Mouse (Mus musculus) midbrain, embryonic 16.5 days (tissue): ENCODE measurements around the gene Acot2. TPM values are rescaled to one million over a fixed set of nuclear protein-coding genes. Genes with fewer than 3 reads are reported as not detected.
"Not testable (repeated sequence)": the region's sequence is repeated elsewhere in the genome, so short reads cannot be mapped to it uniquely, and the experiment has no call there.

ENCODE experiments used
- ATAC-seq: fragments of 200-750 bp; cut with Nextera tagmentation; 2 replicates; pipeline ENCODE4 v1.8.0; 2017; ENCODE audit warnings: moderate TSS enrichment
- H3K27ac ChIP-seq: fragments of 300-500 bp; sonication (generic); 2 replicates; pipeline ENCODE4 v1.5.1; 2014; ENCODE audit warnings: mild to moderate bottlenecking, low read length, mixed read lengths
- H3K27me3 ChIP-seq: fragments of 300-500 bp; sonication (generic); 2 replicates; pipeline ENCODE4 v1.6.1; 2014; ENCODE audit warnings: low read depth, low read length, mixed read lengths; ENCODE audit not compliant: control insufficient read depth, insufficient read depth
- H3K36me3 ChIP-seq: fragments of 300-500 bp; sonication (generic); 2 replicates; pipeline ENCODE4 v1.6.1; 2014; ENCODE audit warnings: mild to moderate bottlenecking, low read length, moderate library complexity, mixed read lengths; ENCODE audit not compliant: control insufficient read depth, insufficient read depth
- H3K4me1 ChIP-seq: fragments of 300-500 bp; sonication (generic); 2 replicates; pipeline ENCODE4 v1.6.1; 2014; ENCODE audit warnings: mild to moderate bottlenecking, low read length, mixed read lengths; ENCODE audit not compliant: control insufficient read depth, insufficient read depth
- H3K4me2 ChIP-seq: fragments of 300-500 bp; sonication (generic); 2 replicates; pipeline ENCODE4 v1.6.1; 2014; ENCODE audit warnings: mild to moderate bottlenecking, low read length, mixed read lengths
- H3K4me3 ChIP-seq: fragments of 300-500 bp; sonication (generic); 2 replicates; pipeline ENCODE4 v1.5.1; 2014; ENCODE audit warnings: low read depth, mild to moderate bottlenecking, low read length, moderate library complexity, mixed read lengths
- H3K9ac ChIP-seq: fragments of 300-500 bp; sonication (generic); 2 replicates; pipeline ENCODE4 v1.6.1; 2014; ENCODE audit warnings: low read depth, low read length, mixed read lengths
- H3K9me3 ChIP-seq: fragments of 300-500 bp; sonication (generic); replicated peaks from 2 replicates; pipeline ENCODE4 v1.6.1; 2014; ENCODE audit warnings: mild to moderate bottlenecking, low read length, mixed read lengths; ENCODE audit not compliant: control insufficient read depth, poor library complexity, severe bottlenecking
- WGBS: fragments of 180-500 bp; shearing (Covaris S2); extraction: QIAGEN DNeasy Blood & Tissue Kit; methylation state at CpG from one replicate; pipeline ENCODE4 v1.1.7; 2014; 5-methylcytosine and 5-hydroxymethylcytosine counted together
- polyA plus RNA-seq: library from polyadenylated mRNA; unstranded; fragments of >200 nt; fragmentation: Nextera tagmentation; extraction: Ambion mirVana; gene quantifications from 2 replicates; pipeline ENCODE4 v1.2.1, GENCODE M21; 2015

Gene Acot2
- 11.4 and 15.3 TPM in 2 replicates for polyA plus RNA-seq

- peak; percentile 95 for ATAC-seq
- Histone ChIP-seq H3K9ac (peak within 1 kb of the TSS; percentile 70), H3K36me3 (no peaks in the 10 kb centered on the region), H3K4me2 (peak within 1 kb of the TSS; percentile 69), H3K4me3 (peak within 1 kb of the TSS; percentile 54), H3K4me1 (peaks cover 9% of the 10 kb centered on the region), H3K27me3 (no peaks in the 10 kb centered on the region), H3K9me3 (no peaks in the 10 kb centered on the region), H3K27ac (peak within 1 kb of the TSS; percentile 91)
- WGBS: under 1% methylated on average over 75 of the region's 80 CpGs
Measured at GRCm38 (mm10) chr12:83987583-83988441, at the start of gene Acot2. TSS of gene Acot2 (plus strand) at chr12:83987861.

DNA sequence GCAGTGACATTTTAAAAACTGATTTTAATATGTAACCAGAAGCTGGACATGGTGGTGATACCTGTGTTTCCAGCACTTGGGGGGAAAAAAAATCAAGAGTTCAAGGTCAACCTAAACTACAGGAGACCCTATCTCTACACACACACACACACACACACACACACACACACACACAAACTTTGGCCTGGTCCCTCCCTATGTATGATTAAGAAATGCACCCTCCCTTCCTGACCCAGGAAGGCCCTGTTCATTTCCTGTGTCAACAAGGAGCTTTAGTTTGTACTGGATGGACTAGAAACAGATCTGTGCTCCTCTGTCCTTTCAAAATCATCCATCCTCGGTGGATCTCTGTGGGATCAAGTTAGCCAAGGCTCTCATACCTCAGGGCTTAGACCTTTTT lies 49.1 kb upstream of the Acot2 start:
- H3K4me3 ChIP-seq, H3K9ac ChIP-seq, H3K9me3 ChIP-seq, H3K27me3 ChIP-seq, H3K4me1 ChIP-seq, ATAC-seq, H3K36me3 ChIP-seq, H3K27ac ChIP-seq, H3K4me2 ChIP-seq: not testable (repeated sequence)
- 48% methylated on average over 1 of the region's 1 CpGs for WGBS

DNA sequence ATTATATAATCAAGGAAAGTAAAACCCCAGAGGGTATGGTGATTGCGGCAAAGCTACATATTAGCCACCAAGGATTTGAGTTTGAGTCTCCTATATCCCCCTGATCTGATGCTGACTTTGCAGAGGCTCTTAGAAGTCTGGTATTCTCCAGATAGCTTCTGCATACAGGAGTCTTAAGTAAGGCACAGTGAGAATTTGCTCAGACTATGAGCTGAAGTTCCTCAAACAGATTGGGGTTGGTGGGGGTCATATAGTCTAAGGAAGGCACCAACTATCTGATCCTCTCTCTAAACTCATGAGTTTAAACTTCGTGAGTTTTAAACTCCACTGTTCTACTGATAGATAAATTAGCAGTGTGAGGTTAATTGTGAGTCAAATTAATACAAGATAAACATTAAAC lies 48.3 kb upstream of the Acot2 start:
- H3K4me3 ChIP-seq: no peak overlapping the region
- H3K9me3 ChIP-seq: no peaks in the 10 kb centered on the region
- H3K36me3 ChIP-seq: no peaks in the 10 kb centered on the region
- ATAC-seq: no peak
- H3K27ac ChIP-seq: no peak overlapping the region
- H3K27me3 ChIP-seq: no peaks in the 10 kb centered on the region
- H3K4me1 ChIP-seq: no peaks in the 10 kb centered on the region
- H3K9ac ChIP-seq: no peak overlapping the region
- 65% methylated on average over 2 of the region's 2 CpGs for WGBS
- H3K4me2 ChIP-seq: no peak overlapping the region

DNA sequence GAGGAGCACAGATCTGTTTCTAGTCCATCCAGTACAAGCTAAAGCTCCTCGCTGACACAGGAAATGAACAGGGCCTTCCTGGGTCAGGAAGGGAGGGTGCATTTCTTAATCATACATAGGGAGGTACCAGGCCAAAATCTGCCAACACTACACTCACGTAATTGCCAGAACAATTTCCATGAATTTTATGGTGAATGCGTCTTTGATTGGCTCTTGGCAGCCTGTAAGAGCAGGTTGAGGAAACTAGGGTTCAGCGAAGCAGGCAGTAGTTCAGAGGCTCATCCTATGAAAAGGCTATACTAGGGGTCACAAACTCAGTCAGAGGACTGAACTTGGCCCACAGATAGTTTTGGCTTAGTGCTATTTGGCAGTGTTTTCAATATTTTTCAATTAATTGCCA lies 47.6 kb upstream of the Acot2 start:
- 46% methylated on average over 4 of the region's 4 CpGs for WGBS

GRCm38 (mm10) chr12:83941938-83942337 lies 45.7 kb upstream of the Acot2 start:
- H3K9me3 ChIP-seq: no peaks in the 10 kb centered on the region

More for the DNA sequence above, 47.6 kb upstream of the Acot2 start:
- no peaks in the 10 kb centered on the region for H3K9me3 ChIP-seq
- no peak for ATAC-seq
- no peak overlapping the region for H3K9ac ChIP-seq
- no peaks in the 10 kb centered on the region for H3K36me3 ChIP-seq
- H3K4me1 ChIP-seq: no peaks in the 10 kb centered on the region
- no peak overlapping the region for H3K4me2 ChIP-seq
- no peak overlapping the region for H3K27ac ChIP-seq
- no peak overlapping the region for H3K4me3 ChIP-seq
- no peaks in the 10 kb centered on the region for H3K27me3 ChIP-seq

DNA sequence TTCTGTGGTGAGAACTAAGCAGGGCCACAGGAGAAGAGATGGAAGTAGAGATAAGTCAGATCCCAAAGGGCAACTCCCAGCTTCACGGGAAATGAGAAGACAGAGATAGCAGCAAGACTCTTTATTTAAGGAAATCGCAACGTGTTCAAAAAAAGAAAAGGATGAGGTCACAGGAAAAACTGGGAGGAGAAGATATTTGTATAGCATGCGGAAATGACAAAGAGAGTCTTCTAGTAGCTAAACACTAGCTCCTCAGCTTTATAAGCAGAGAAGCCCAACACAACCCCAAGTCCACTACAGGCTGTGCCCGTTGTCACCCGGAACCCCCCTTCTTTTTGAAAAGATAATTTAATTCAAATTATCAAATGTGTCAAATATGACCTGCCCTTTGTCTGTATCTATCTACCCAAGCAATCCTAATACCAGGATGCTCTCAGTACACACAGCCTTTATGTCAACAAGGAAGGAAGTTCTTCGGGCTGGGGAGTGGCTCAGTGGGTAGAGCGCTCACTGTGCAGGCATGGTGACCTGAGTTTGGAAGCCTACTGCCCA lies 40.3 kb upstream of the Acot2 start:
- Histone ChIP-seq H3K9me3 (no peaks in the 10 kb centered on the region), H3K4me3 (no peak overlapping the region), H3K4me1 (peaks cover 14% of the 10 kb centered on the region), H3K4me2 (no peak overlapping the region), H3K27me3 (no peaks in the 10 kb centered on the region), H3K36me3 (no peaks in the 10 kb centered on the region), H3K27ac (no peak overlapping the region), H3K9ac (no peak overlapping the region)
- no peak for ATAC-seq
- 94% methylated on average over 8 of the region's 8 CpGs for WGBS

More at GRCm38 (mm10) chr12:83941938-83942337, 45.7 kb upstream of the Acot2 start:
- Histone ChIP-seq H3K36me3 (no peaks in the 10 kb centered on the region), H3K27me3 (no peaks in the 10 kb centered on the region), H3K9ac (no peak overlapping the region), H3K27ac (no peak overlapping the region), H3K4me2 (no peak overlapping the region), H3K4me3 (no peak overlapping the region), H3K4me1 (no peaks in the 10 kb centered on the region)
- 82% methylated on average over 3 of the region's 3 CpGs for WGBS
- ATAC-seq: no peak

DNA sequence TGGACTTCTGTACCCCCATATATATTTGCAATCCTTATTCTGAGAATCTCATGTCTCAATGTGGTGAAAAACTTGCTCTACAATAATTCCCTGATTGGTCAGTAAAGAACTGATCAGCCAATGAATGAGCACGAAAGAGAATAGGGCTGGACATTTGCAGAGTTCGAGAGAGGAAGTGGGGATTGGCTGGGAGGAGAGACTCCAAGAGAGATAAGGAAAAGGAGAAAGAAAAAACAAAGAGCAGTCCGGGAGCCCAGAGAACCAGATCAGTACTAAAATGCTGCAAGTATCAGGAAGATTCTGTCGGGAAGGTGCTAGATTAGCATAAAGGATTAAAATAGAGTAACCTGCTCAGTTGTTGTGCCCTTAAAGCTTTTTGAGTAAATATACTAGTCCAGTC lies 38.6 kb upstream of the Acot2 start:
- H3K9me3 ChIP-seq: no peaks in the 10 kb centered on the region
- no peak overlapping the region for H3K4me3 ChIP-seq
- no peak overlapping the region for H3K4me2 ChIP-seq
- peaks cover 26% of the 10 kb centered on the region for H3K4me1 ChIP-seq
- no peak for ATAC-seq
- H3K27ac ChIP-seq: no peak overlapping the region
- no peak overlapping the region for H3K9ac ChIP-seq
- 91% methylated on average over 4 of the region's 4 CpGs for WGBS
- no peaks in the 10 kb centered on the region for H3K36me3 ChIP-seq
- no peaks in the 10 kb centered on the region for H3K27me3 ChIP-seq

DNA sequence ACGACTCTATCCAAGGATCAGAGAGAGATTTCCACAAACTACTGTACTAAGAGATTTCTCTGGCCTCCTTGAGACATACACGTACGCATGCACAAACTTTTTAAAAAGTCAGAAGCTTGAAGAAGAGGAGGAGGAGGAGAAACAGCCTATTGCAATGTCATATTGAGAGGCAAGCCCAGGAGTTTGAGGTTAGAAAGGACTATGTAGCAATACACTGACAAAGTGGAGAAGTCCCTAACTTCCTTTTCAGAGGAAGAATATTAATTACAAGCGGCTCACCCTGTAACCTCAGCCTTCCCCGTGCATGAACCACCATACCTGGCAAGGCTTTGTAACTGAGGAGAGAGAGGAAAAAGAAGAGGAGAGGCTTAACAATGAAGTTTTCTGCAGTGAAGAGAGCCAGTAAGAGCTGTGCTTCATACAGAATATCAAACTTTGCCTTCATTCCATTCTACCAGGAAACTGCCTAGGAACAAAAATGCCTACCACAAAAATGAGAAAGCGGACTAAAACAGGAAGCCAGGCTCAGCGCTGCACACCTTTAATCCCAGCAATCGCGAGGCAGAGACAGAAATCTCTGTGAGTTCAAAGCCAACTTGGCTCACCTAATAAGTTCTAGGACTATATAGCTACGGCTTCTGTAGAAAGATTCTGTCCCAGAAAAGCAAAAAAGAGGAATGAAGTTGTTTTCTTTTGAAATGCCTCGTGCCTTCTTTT lies 37.7 kb upstream of the Acot2 start:
- H3K4me1 ChIP-seq: peaks cover 26% of the 10 kb centered on the region
- no peaks in the 10 kb centered on the region for H3K36me3 ChIP-seq
- no peaks in the 10 kb centered on the region for H3K9me3 ChIP-seq
- WGBS: 33% methylated on average over 11 of the region's 11 CpGs
- no peaks in the 10 kb centered on the region for H3K27me3 ChIP-seq
- peak overlapping the region; percentile 88 for H3K4me2 ChIP-seq
- H3K27ac ChIP-seq: no peak overlapping the region
- H3K9ac ChIP-seq: peak overlapping the region; percentile 53; the same call in 1 of the 2 replicates
- peak overlapping the region; percentile 90 for H3K4me3 ChIP-seq
- no peak for ATAC-seq

- no peaks in the 10 kb centered on the region for H3K36me3 ChIP-seq
- peaks cover 26% of the 10 kb centered on the region for H3K4me1 ChIP-seq
- H3K4me2 ChIP-seq: peak within 1 kb of the TSS; percentile 88
- peak; percentile 97 for ATAC-seq
- no peaks in the 10 kb centered on the region for H3K27me3 ChIP-seq
- H3K4me3 ChIP-seq: peak within 1 kb of the TSS; percentile 90
- no peaks in the 10 kb centered on the region for H3K9me3 ChIP-seq
- WGBS: under 1% methylated on average over 37 of the region's 37 CpGs
- peak within 1 kb of the TSS; percentile 86 for H3K27ac ChIP-seq
- peak within 1 kb of the TSS; percentile 83 for H3K9ac ChIP-seq
Measured at GRCm38 (mm10) chr12:83950493-83950839, 37.2 kb upstream of the Acot2 start, which contains the start of gene Riox1. TSS of gene Riox1 (plus strand) at chr12:83950608.
